Mouse (Mus musculus) liver, adult 2 months (tissue): ENCODE data around the gene Dlg5.

Experiments
- CTCF ChIP-seq: fragments of 200-500 bp; IDR thresholded peaks from 2 replicates; pipeline ENCODE4 v1.5.1; 2011; ENCODE audit warnings: low read depth, low read length, control low read depth
- POLR2A ChIP-seq: fragments of 200-500 bp; IDR thresholded peaks from 2 replicates; pipeline ENCODE4 v1.6.1; 2011; ENCODE audit warnings: low read length, control low read depth; ENCODE audit not compliant: insufficient read depth; ENCODE audit errors: extremely low read depth

DNA sequence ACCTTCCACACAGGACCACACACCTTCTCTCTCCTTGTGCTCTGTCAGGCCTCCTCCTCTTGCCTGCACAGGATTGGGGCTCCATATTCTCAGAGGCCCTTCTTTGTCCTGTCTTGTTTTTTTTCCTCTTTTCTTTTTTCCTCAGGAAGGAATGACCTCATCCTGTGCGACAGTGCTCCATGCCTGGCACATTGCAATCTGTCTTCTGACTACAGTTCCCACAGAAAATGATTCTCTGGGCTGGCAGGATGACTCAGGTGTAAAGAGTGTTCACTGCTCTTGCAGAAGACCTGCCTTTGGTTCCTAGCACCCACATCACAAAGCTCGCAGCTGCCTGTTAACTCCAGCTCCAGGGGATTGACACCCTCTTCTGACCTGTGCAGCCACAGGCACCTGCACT, 4.2 kb upstream of the Dlg5 start:
- TF ChIP-seq CTCF (no peak), POLR2A (no peak)
